Mouse (Mus musculus) stomach, embryonic 16.5 days (tissue): ENCODE data around the gene Anp32a. TPM values are rescaled to one million over a fixed set of nuclear protein-coding genes. Genes with fewer than 3 reads are reported as not detected.
A peak's percentile ranks its signal among the peaks of the same experiment; 100 is the strongest.

Experiments
- ATAC-seq: fragments of 200-750 bp; cut with Nextera tagmentation; 2 replicates; pipeline ENCODE4 v1.8.0; 2017; ENCODE audit warnings: moderate number of reproducible peaks, moderate TSS enrichment; ENCODE audit not compliant: insufficient read depth, low FRiP score
- H3K27ac ChIP-seq: fragments of 300-500 bp; sonication (generic); 2 replicates; pipeline ENCODE4 v1.5.1; 2014; ENCODE audit warnings: low read length
- H3K27me3 ChIP-seq: fragments of 300-500 bp; sonication (generic); 2 replicates; pipeline ENCODE4 v1.6.1; 2014; ENCODE audit warnings: low read length, control low read depth, mixed read lengths; ENCODE audit not compliant: control insufficient read depth, insufficient read depth
- H3K36me3 ChIP-seq: fragments of 300-500 bp; sonication (generic); 2 replicates; pipeline ENCODE4 v1.6.1; 2014; ENCODE audit warnings: low read length; ENCODE audit not compliant: control insufficient read depth, insufficient read depth
- H3K4me1 ChIP-seq: fragments of 300-500 bp; sonication (generic); 2 replicates; pipeline ENCODE4 v1.6.1; 2014; ENCODE audit warnings: low read length, control low read depth, mixed read lengths; ENCODE audit not compliant: control insufficient read depth, insufficient read depth
- H3K4me2 ChIP-seq: fragments of 300-500 bp; sonication (generic); 2 replicates; pipeline ENCODE4 v1.6.1; 2014; ENCODE audit warnings: low read depth, low read length, mixed read lengths
- H3K4me3 ChIP-seq: fragments of 300-500 bp; sonication (generic); replicated peaks from 2 replicates; pipeline ENCODE4 v1.5.1; 2014; ENCODE audit warnings: mild to moderate bottlenecking, low read length
- H3K9ac ChIP-seq: fragments of 300-500 bp; sonication (generic); 2 replicates; pipeline ENCODE4 v1.6.1; 2014; ENCODE audit warnings: low read length
- H3K9me3 ChIP-seq: fragments of 300-500 bp; sonication (generic); replicated peaks from 2 replicates; pipeline ENCODE4 v1.6.1; 2016; ENCODE audit warnings: low read length, control low read depth; ENCODE audit not compliant: control insufficient read depth
- WGBS: fragments of 180-500 bp; shearing (Covaris S2); extraction: QIAGEN DNeasy Blood & Tissue Kit; methylation state at CpG from one replicate; pipeline ENCODE4 v1.1.7; 2014; 5-methylcytosine and 5-hydroxymethylcytosine counted together
- polyA plus RNA-seq: library from polyadenylated mRNA; unstranded; fragments of >200 nt; fragmentation: Nextera tagmentation; extraction: Ambion mirVana; gene quantifications from 2 replicates; pipeline ENCODE4 v1.2.1, GENCODE M21; 2015

Gene Anp32a
- polyA plus RNA-seq, 1 experiment from 2014 or later: 125 TPM

- WGBS: 92% methylated on average over 6 of the region's 6 CpGs
- Histone ChIP-seq H3K4me3 (no peak overlapping the region), H3K4me2 (no peak overlapping the region), H3K27me3 (no peaks in the 10 kb centered on the region), H3K36me3 (no peaks in the 10 kb centered on the region), H3K4me1 (peaks cover 2% of the 10 kb centered on the region), H3K27ac (no peak overlapping the region), H3K9ac (0 out of 2 replicates have a peak overlapping the region, but pooled peaks have one; percentile 4), H3K9me3 (no peaks in the 10 kb centered on the region)
- no peak for ATAC-seq
Measured at GRCm38 (mm10) chr9:62426531-62426930, 85.4 kb downstream of the Anp32a start.

DNA sequence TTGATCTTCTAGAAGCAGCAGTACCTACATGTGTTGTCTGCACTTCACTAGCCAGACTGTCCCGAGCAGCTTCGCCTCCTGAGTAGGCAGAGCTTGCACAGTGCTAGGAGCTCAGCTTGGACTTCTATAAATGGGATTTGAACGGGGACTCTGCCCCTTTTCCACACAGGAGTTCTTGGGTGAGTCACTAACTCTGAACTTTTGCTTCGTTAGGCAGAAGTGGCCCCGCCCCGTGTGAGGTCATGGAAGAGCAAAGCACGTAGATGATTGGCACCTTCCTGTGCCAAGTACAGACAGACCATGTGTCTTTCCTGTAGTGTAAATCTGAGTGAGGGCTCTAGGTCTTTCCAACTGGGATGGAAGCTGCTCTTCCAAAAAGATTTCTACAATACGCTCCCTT is 85.9 kb downstream of the Anp32a start:
- no peaks in the 10 kb centered on the region for H3K9me3 ChIP-seq
- H3K4me2 ChIP-seq: no peak overlapping the region
- WGBS: 77% methylated on average over 8 of the region's 8 CpGs
- no peak overlapping the region for H3K9ac ChIP-seq
- no peak overlapping the region for H3K27ac ChIP-seq
- no peak; the same call in 1 of the 2 replicates for ATAC-seq
- no peaks in the 10 kb centered on the region for H3K36me3 ChIP-seq
- no peak overlapping the region for H3K4me3 ChIP-seq
- H3K27me3 ChIP-seq: no peaks in the 10 kb centered on the region
- H3K4me1 ChIP-seq: no peaks in the 10 kb centered on the region

Other genes starting within 250 kb of the Anp32a start
- gene Glce, start 218.6 kb upstream of the Anp32a start, polyA plus RNA-seq: 25.5 and 27.2 TPM in 2 replicates
- not detected in 2 replicates for gene Spesp1, start 59.1 kb upstream of the Anp32a start, polyA plus RNA-seq
- gene Coro2b, start 195.8 kb downstream of the Anp32a start, polyA plus RNA-seq: 9.8 and 10.4 TPM in 2 replicates